Mouse (Mus musculus) liver, embryonic 15.5 days (tissue): ENCODE data around the gene Gm364. TPM values are rescaled to one million over a fixed set of nuclear protein-coding genes. Genes with fewer than 3 reads are reported as not detected.

ENCODE experiments used
- ATAC-seq: fragments of 200-750 bp; cut with Nextera tagmentation; 2 replicates; pipeline ENCODE4 v1.8.0; 2017; ENCODE audit warnings: moderate number of reproducible peaks, mild to moderate bottlenecking, moderate library complexity; ENCODE audit not compliant: insufficient read depth
- H3K27ac ChIP-seq: fragments of 300-500 bp; sonication (generic); replicated peaks from 2 replicates; pipeline ENCODE4 v1.5.1; 2015; ENCODE audit warnings: mild to moderate bottlenecking, inconsistent platforms
- H3K27me3 ChIP-seq: fragments of 300-500 bp; sonication (generic); 2 replicates; pipeline ENCODE4 v1.6.1; 2015; ENCODE audit warnings: mild to moderate bottlenecking, inconsistent platforms
- H3K36me3 ChIP-seq: fragments of 300-500 bp; sonication (generic); replicated peaks from 2 replicates; pipeline ENCODE4 v1.6.1; 2015; ENCODE audit warnings: moderate library complexity, mild to moderate bottlenecking, inconsistent platforms
- H3K4me1 ChIP-seq: fragments of 300-500 bp; sonication (generic); replicated peaks from 2 replicates; pipeline ENCODE4 v1.6.1; 2015; ENCODE audit warnings: inconsistent platforms
- H3K4me2 ChIP-seq: fragments of 300-500 bp; sonication (generic); 2 replicates; pipeline ENCODE4 v1.6.1; 2015; ENCODE audit warnings: moderate library complexity, mild to moderate bottlenecking, inconsistent platforms
- H3K4me3 ChIP-seq: fragments of 300-500 bp; sonication (generic); replicated peaks from 2 replicates; pipeline ENCODE4 v1.5.1; 2015; ENCODE audit warnings: mild to moderate bottlenecking, inconsistent platforms
- H3K9ac ChIP-seq: fragments of 300-500 bp; sonication (generic); 2 replicates; pipeline ENCODE4 v1.6.1; 2015; ENCODE audit warnings: moderate library complexity, mild to moderate bottlenecking, inconsistent platforms
- H3K9me3 ChIP-seq: fragments of 300-500 bp; sonication (generic); replicated peaks from 2 replicates; pipeline ENCODE4 v1.6.1; 2016; ENCODE audit warnings: inconsistent platforms
- WGBS: fragments of 180-500 bp; shearing (Covaris S2); methylation state at CpG from one replicate; pipeline ENCODE4 v1.1.7; 2015; ENCODE audit warnings: mixed read lengths; ENCODE audit not compliant: insufficient replicate concordance; 5-methylcytosine and 5-hydroxymethylcytosine counted together
- polyA plus RNA-seq: library from polyadenylated mRNA; unstranded; fragments of >200 nt; fragmentation: Nextera tagmentation; extraction: Ambion mirVana; gene quantifications from 2 replicates; pipeline ENCODE4 v1.2.1, GENCODE M21; 2015

The Gm364 gene
- 0.05 TPM in 1 of 2 replicates, not detected in the other for polyA plus RNA-seq

GRCm38 (mm10) chrX:57408769-57409168 is at the start of gene Gm364:
Gene Gm364 (plus strand): TSS chrX:57409154.
- Histone ChIP-seq H3K9me3 (no peaks in the 10 kb centered on the region), H3K27ac (no peak within 1 kb of the TSS), H3K4me3 (no peak within 1 kb of the TSS), H3K9ac (no peak within 1 kb of the TSS), H3K27me3 (no peaks in the 10 kb centered on the region), H3K4me2 (no peak within 1 kb of the TSS), H3K4me1 (no peaks in the 10 kb centered on the region), H3K36me3 (no peaks in the 10 kb centered on the region)
- WGBS: 74% methylated on average over 12 of the region's 12 CpGs
- no peak for ATAC-seq

GRCm38 (mm10) chrX:57359316-57359715 is 49.6 kb upstream of the Gm364 start:
- Histone ChIP-seq H3K4me2 (no peak overlapping the region), H3K9ac (no peak overlapping the region), H3K27me3 (no peaks in the 10 kb centered on the region), H3K36me3 (no peaks in the 10 kb centered on the region), H3K4me3 (no peak overlapping the region), H3K27ac (no peak overlapping the region), H3K9me3 (no peaks in the 10 kb centered on the region), H3K4me1 (peaks cover 4% of the 10 kb centered on the region)
- ATAC-seq: no peak
- 65% methylated on average over 1 of the region's 1 CpGs for WGBS

GRCm38 (mm10) chrX:57364891-57365569 is 43.9 kb upstream of the Gm364 start:
- ATAC-seq: peak; percentile 98
- no peaks in the 10 kb centered on the region for H3K27me3 ChIP-seq
- H3K9ac ChIP-seq: no peak overlapping the region
- H3K9me3 ChIP-seq: no peaks in the 10 kb centered on the region
- H3K27ac ChIP-seq: peak overlapping the region; percentile 89
- no peaks in the 10 kb centered on the region for H3K36me3 ChIP-seq
- H3K4me3 ChIP-seq: no peak overlapping the region
- WGBS: 33% methylated on average over 2 of the region's 2 CpGs
- peak overlapping the region; percentile 49 for H3K4me2 ChIP-seq
- peaks cover 23% of the 10 kb centered on the region for H3K4me1 ChIP-seq

- Histone ChIP-seq H3K9me3 (no peaks in the 10 kb centered on the region), H3K4me3 (no peak overlapping the region), H3K9ac (no peak overlapping the region), H3K27me3 (no peaks in the 10 kb centered on the region), H3K36me3 (peaks cover 9% of the 10 kb centered on the region; the same call in 1 of the 2 replicates), H3K4me2 (no peak overlapping the region), H3K27ac (peak overlapping the region; percentile 78; the same call in 1 of the 2 replicates), H3K4me1 (peaks cover 35% of the 10 kb centered on the region)
- WGBS: 60% methylated on average over 4 of the region's 4 CpGs
- no peak for ATAC-seq
Observed at GRCm38 (mm10) chrX:57372965-57373364, 36.0 kb upstream of the Gm364 start.

- H3K9me3 ChIP-seq: no peaks in the 10 kb centered on the region
- WGBS: 54% methylated on average over 2 of the region's 2 CpGs
- peak; percentile 96 for ATAC-seq
- no peak overlapping the region for H3K4me3 ChIP-seq
- H3K4me1 ChIP-seq: peaks cover 35% of the 10 kb centered on the region
- H3K27ac ChIP-seq: peak overlapping the region; percentile 78
- no peak overlapping the region for H3K9ac ChIP-seq
- H3K27me3 ChIP-seq: no peaks in the 10 kb centered on the region
- peak overlapping the region; percentile 43 for H3K4me2 ChIP-seq
- H3K36me3 ChIP-seq: peaks cover 14% of the 10 kb centered on the region
Observed at GRCm38 (mm10) chrX:57373543-57373942, 35.4 kb upstream of the Gm364 start.

- Histone ChIP-seq H3K27me3 (no peaks in the 10 kb centered on the region), H3K4me2 (peak overlapping the region; percentile 43), H3K9ac (no peak overlapping the region), H3K4me1 (peaks cover 35% of the 10 kb centered on the region), H3K27ac (peak overlapping the region; percentile 78), H3K4me3 (no peak overlapping the region), H3K36me3 (peaks cover 18% of the 10 kb centered on the region), H3K9me3 (no peaks in the 10 kb centered on the region)
- ATAC-seq: peak; percentile 60
- WGBS: 40% methylated on average over 2 of the region's 2 CpGs
Observed at GRCm38 (mm10) chrX:57374029-57374428, 34.9 kb upstream of the Gm364 start.

- H3K4me3 ChIP-seq: no peak overlapping the region
- peaks cover 43% of the 10 kb centered on the region for H3K36me3 ChIP-seq
- H3K4me2 ChIP-seq: no peak overlapping the region
- H3K27me3 ChIP-seq: no peaks in the 10 kb centered on the region
- ATAC-seq: no peak
- H3K27ac ChIP-seq: no peak overlapping the region
- H3K4me1 ChIP-seq: peaks cover 23% of the 10 kb centered on the region
- WGBS: 60% methylated on average over 3 of the region's 3 CpGs
- no peak overlapping the region for H3K9ac ChIP-seq
- no peaks in the 10 kb centered on the region for H3K9me3 ChIP-seq
Observed at GRCm38 (mm10) chrX:57377096-57377495, 31.9 kb upstream of the Gm364 start.

GRCm38 (mm10) chrX:57378579-57378978 is 30.4 kb upstream of the Gm364 start:
- H3K4me3 ChIP-seq: no peak overlapping the region
- 57% methylated on average over 3 of the region's 3 CpGs for WGBS
- ATAC-seq: no peak
- no peak overlapping the region for H3K9ac ChIP-seq
- H3K27me3 ChIP-seq: no peaks in the 10 kb centered on the region
- no peak overlapping the region for H3K4me2 ChIP-seq
- H3K27ac ChIP-seq: no peak overlapping the region
- H3K4me1 ChIP-seq: peaks cover 8% of the 10 kb centered on the region
- no peaks in the 10 kb centered on the region for H3K9me3 ChIP-seq
- peaks cover 52% of the 10 kb centered on the region for H3K36me3 ChIP-seq

GRCm38 (mm10) chrX:57380915-57381314 is 28.0 kb upstream of the Gm364 start:
- 76% methylated on average over 5 of the region's 5 CpGs for WGBS
- Histone ChIP-seq H3K9me3 (no peaks in the 10 kb centered on the region), H3K36me3 (peaks cover 75% of the 10 kb centered on the region), H3K27ac (no peak overlapping the region), H3K4me2 (no peak overlapping the region), H3K4me3 (no peak overlapping the region), H3K9ac (no peak overlapping the region), H3K27me3 (no peaks in the 10 kb centered on the region), H3K4me1 (no peaks in the 10 kb centered on the region)
- no peak for ATAC-seq

- H3K9me3 ChIP-seq: no peaks in the 10 kb centered on the region
- H3K4me1 ChIP-seq: peaks cover 8% of the 10 kb centered on the region; the same call in 1 of the 2 replicates
- 16% methylated on average over 50 of the region's 50 CpGs for WGBS
- ATAC-seq: peak; percentile 94
- H3K27me3 ChIP-seq: no peaks in the 10 kb centered on the region
- H3K27ac ChIP-seq: peak within 1 kb of the TSS; percentile 94
- peak within 1 kb of the TSS; percentile 64 for H3K9ac ChIP-seq
- peaks cover 28% of the 10 kb centered on the region for H3K36me3 ChIP-seq
- H3K4me2 ChIP-seq: peak within 1 kb of the TSS; percentile 60
- H3K4me3 ChIP-seq: peak within 1 kb of the TSS; percentile 68
Observed at GRCm38 (mm10) chrX:57392367-57393246, 16.3 kb upstream of the Gm364 start, which contains the start of gene Rbmx. Gene Rbmx (minus strand): TSS chrX:57393036.

GRCm38 (mm10) chrX:57393412-57393811 is 15.5 kb upstream of the Gm364 start:
- Histone ChIP-seq H3K4me3 (peak overlapping the region; percentile 68), H3K4me2 (peak overlapping the region; percentile 60), H3K9ac (no peak overlapping the region), H3K27ac (no peak overlapping the region), H3K36me3 (peaks cover 19% of the 10 kb centered on the region), H3K4me1 (peaks cover 8% of the 10 kb centered on the region; the same call in 1 of the 2 replicates), H3K27me3 (no peaks in the 10 kb centered on the region), H3K9me3 (no peaks in the 10 kb centered on the region)
- no peak for ATAC-seq
- 28% methylated on average over 7 of the region's 7 CpGs for WGBS
